Mouse (Mus musculus): ENCODE measurements around the gene Ttc8.

DNA sequence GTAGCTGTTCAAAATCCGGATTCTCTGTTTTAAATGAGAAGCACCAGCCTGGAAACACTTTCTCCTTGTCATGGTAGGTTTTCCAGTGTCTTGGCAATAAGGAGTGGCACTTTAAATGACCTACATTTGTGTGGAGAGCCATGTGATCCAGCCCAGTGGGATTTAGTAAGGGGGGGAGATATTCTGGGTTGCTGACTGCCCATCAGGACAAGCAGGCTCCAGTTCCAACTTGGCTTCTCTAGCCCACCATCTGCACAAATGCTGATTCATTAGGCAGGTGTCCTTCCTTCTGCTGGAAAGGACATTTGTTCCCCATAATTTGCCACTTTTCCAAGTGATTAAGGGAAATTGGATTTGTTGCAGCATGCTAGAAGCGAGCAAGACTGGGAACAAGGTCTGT lies 105.9 kb downstream of the Ttc8 start:
- TF ChIP-seq MXI1 (IDR thresholded peaks at IDR 0.05; ENCODE audit: low read depth, low read length): no peak
- no peak for TF ChIP-seq POLR2A (IDR thresholded peaks at IDR 0.05; ENCODE audit: control insufficient read depth in 1 of 2, insufficient read depth in 1 of 2, low read depth in 1 of 2, low read length in 2 of 2, poor library complexity in 1 of 2)

Data from MEL (cell line).